Mouse (Mus musculus): ENCODE data around the gene Zfp932.
"Not testable (repeated sequence)": the region's sequence is repeated elsewhere in the genome, so short reads cannot be mapped to it uniquely, and the experiment has no call there.

GRCm38 (mm10) chr5:109980743-109981142, 15.6 kb upstream of the Zfp932 start:
- not testable (repeated sequence) for TF ChIP-seq CTCF (IDR thresholded peaks at IDR 0.05; ENCODE audit: low read depth); EP300 (optimal IDR thresholded peaks at IDR 0.05)
